In genomic region chr9:40877146-40877880, GRCm38 (mm10) we compare ENCODE assay signal across 9 mouse cellular contexts. TPM values are rescaled to one million over a fixed set of nuclear protein-coding genes. Genes with fewer than 3 reads are reported as not detected.
A peak's percentile ranks its signal among the peaks of the same experiment; 100 is the strongest.
DNase-seq lines count a peak whose midpoint lies in the region; ATAC-seq lines count a peak whose summit lies in the region.
"Had no signal": no experiment of that assay in that cellular context is flagged by ENCODE, and none has a peak within 500 bp of the region (broad histone marks: within the 10 kb centered on the region; RNA-seq: fewer than 3 reads in every experiment).

No protein-coding gene starts in this region.

- WGBS in liver, embryonic 11.5 days = 3% methylated on average over 42 of the region's 42 CpGs
- under 1% methylated on average over 42 of the region's 42 CpGs for WGBS in forebrain, embryonic 11.5 days
- WGBS in limb, embryonic 11.5 days = 2% methylated on average over 42 of the region's 42 CpGs
- WGBS in neural tube, embryonic 15.5 days = 1% methylated on average over 42 of the region's 42 CpGs

- H3K9me3 ChIP-seq in liver, embryonic 11.5 days (ENCODE audit: control insufficient read depth, low read length) = no peaks in the 10 kb centered on the region
- H3K9me3 ChIP-seq in forebrain, embryonic 11.5 days (ENCODE audit: control insufficient read depth, low read length) = no peaks in the 10 kb centered on the region
- H3K9me3 ChIP-seq in limb, embryonic 11.5 days (ENCODE audit: control insufficient read depth, low read length) = no peaks in the 10 kb centered on the region
- no peaks in the 10 kb centered on the region for H3K9me3 ChIP-seq in neural tube, embryonic 15.5 days (replicated peaks)

- no peaks in the 10 kb centered on the region for H3K36me3 ChIP-seq in liver, embryonic 11.5 days (ENCODE audit: control insufficient read depth, insufficient read depth, low read length)
- no peaks in the 10 kb centered on the region for H3K36me3 ChIP-seq in forebrain, embryonic 11.5 days (ENCODE audit: control insufficient read depth, insufficient read depth, low read length)
- H3K36me3 ChIP-seq in limb, embryonic 11.5 days (ENCODE audit: control insufficient read depth, insufficient read depth, low read length) = no peaks in the 10 kb centered on the region
- H3K36me3 ChIP-seq in neural tube, embryonic 15.5 days = no peaks in the 10 kb centered on the region

- ATAC-seq in liver, embryonic 11.5 days (replicated peaks; ENCODE audit: low FRiP score) = no peak
- ATAC-seq in forebrain, embryonic 11.5 days (replicated peaks; ENCODE audit: low FRiP score) = no peak
- no peak for ATAC-seq in limb, embryonic 11.5 days (ENCODE audit: insufficient number of reproducible peaks, low FRiP score, low TSS enrichment, low read depth)
- ATAC-seq in neural tube, embryonic 15.5 days (ENCODE audit: low FRiP score) = no peak

- no peak overlapping the region for H3K27ac ChIP-seq in liver, embryonic 11.5 days (ENCODE audit: low read depth, low read length)
- no peak overlapping the region for H3K27ac ChIP-seq in forebrain, embryonic 11.5 days (ENCODE audit: low read depth, low read length)
- H3K27ac ChIP-seq in limb, embryonic 11.5 days (replicated peaks; ENCODE audit: low read depth, low read length) = no peak overlapping the region
- H3K27ac ChIP-seq in neural tube, embryonic 15.5 days (replicated peaks) = no peak overlapping the region

- H3K9ac ChIP-seq in liver, embryonic 11.5 days (ENCODE audit: low read depth, low read length) = no peak overlapping the region
- no peak overlapping the region for H3K9ac ChIP-seq in forebrain, embryonic 11.5 days (ENCODE audit: low read length)
- H3K9ac ChIP-seq in limb, embryonic 11.5 days (ENCODE audit: low read length) = no peak overlapping the region
- no peak overlapping the region for H3K9ac ChIP-seq in neural tube, embryonic 15.5 days (replicated peaks)

- 0 out of 2 replicates have a peak, but pooled peaks cover 3% of the 10 kb centered on the region for H3K4me1 ChIP-seq in liver, embryonic 11.5 days (replicated peaks; ENCODE audit: control insufficient read depth, insufficient read depth, low read length)
- peaks cover 6% of the 10 kb centered on the region for H3K4me1 ChIP-seq in forebrain, embryonic 11.5 days (replicated peaks; ENCODE audit: control insufficient read depth, insufficient read depth, low read length)
- peaks cover 3% of the 10 kb centered on the region; the same call in 1 of the 2 replicates for H3K4me1 ChIP-seq in limb, embryonic 11.5 days (ENCODE audit: control insufficient read depth, insufficient read depth, low read length)
- peaks cover 15% of the 10 kb centered on the region for H3K4me1 ChIP-seq in neural tube, embryonic 15.5 days

- H3K27me3 ChIP-seq in liver, embryonic 11.5 days (replicated peaks; ENCODE audit: control insufficient read depth, insufficient read depth, low read length) = peaks cover 95% of the 10 kb centered on the region
- H3K27me3 ChIP-seq in forebrain, embryonic 11.5 days (ENCODE audit: control insufficient read depth, insufficient read depth, low read length) = peaks cover 98% of the 10 kb centered on the region
- peaks cover 80% of the 10 kb centered on the region for H3K27me3 ChIP-seq in limb, embryonic 11.5 days (ENCODE audit: control insufficient read depth, insufficient read depth, low read length)
- peaks cover 88% of the 10 kb centered on the region for H3K27me3 ChIP-seq in neural tube, embryonic 15.5 days (replicated peaks)

- peak overlapping the region; percentile 25 for H3K4me3 ChIP-seq in liver, embryonic 11.5 days (ENCODE audit: low read depth, low read length)
- H3K4me3 ChIP-seq in forebrain, embryonic 11.5 days (ENCODE audit: low read depth, low read length) = peak overlapping the region; percentile 17; the same call in 1 of the 2 replicates
- H3K4me3 ChIP-seq in limb, embryonic 11.5 days (ENCODE audit: low read depth, low read length) = no peak overlapping the region
- peak overlapping the region; percentile 15 for H3K4me3 ChIP-seq in neural tube, embryonic 15.5 days (replicated peaks)

- DNase-seq in liver, embryonic 11.5 days (ENCODE audit: low spot score) = no peak
- no peak for DNase-seq in liver
- no peak for DNase-seq in forebrain, embryonic 11.5 days (ENCODE audit: low spot score)
- DNase-seq in limb, embryonic 11.5 days (ENCODE audit: low spot score) = peak; percentile 72
- DNase-seq in spleen, adult 18-20 months = no peak
- DNase-seq in spleen, postnatal 4 days (ENCODE audit: low spot score in 2 of 2) = no peak
- DNase-seq in thymus, postnatal 14 days = no peak
- DNase-seq: kidney, postnatal 10 days had no signal

- peak overlapping the region; percentile 30; the same call in 1 of the 2 replicates for H3K4me2 ChIP-seq in liver, embryonic 11.5 days
- H3K4me2 ChIP-seq in forebrain, embryonic 11.5 days (ENCODE audit: low read depth, low read length, severe bottlenecking) = peak overlapping the region; percentile 27; the same call in 1 of the 2 replicates
- peak overlapping the region; percentile 17; the same call in 1 of the 2 replicates for H3K4me2 ChIP-seq in limb, embryonic 11.5 days (ENCODE audit: low read depth, severe bottlenecking)
- peak overlapping the region; percentile 35 for H3K4me2 ChIP-seq in neural tube, embryonic 15.5 days

RNA-seq across cellular contexts. Expression of gene Bsx, which starts 3.4 kb away (rescaled TPM):
- polyA plus RNA-seq in liver, embryonic 11.5 days (2014; fragmentation: Nextera tagmentation; extraction: Ambion mirVana) = not detected in 2 replicates
- polyA plus RNA-seq in forebrain, embryonic 11.5 days (2014; fragmentation: Nextera tagmentation; extraction: Ambion mirVana) = 0.72 and 1.7 TPM in 2 replicates
- polyA plus RNA-seq in limb, embryonic 11.5 days (2014; fragmentation: Nextera tagmentation; extraction: Ambion mirVana) = not detected in 2 replicates
- polyA plus RNA-seq in neural tube, embryonic 15.5 days (2015; fragmentation: Nextera tagmentation; extraction: Ambion mirVana) = not detected in 2 replicates
